ENCODE assay signal across 18 mouse cellular contexts in the genomic region with DNA sequence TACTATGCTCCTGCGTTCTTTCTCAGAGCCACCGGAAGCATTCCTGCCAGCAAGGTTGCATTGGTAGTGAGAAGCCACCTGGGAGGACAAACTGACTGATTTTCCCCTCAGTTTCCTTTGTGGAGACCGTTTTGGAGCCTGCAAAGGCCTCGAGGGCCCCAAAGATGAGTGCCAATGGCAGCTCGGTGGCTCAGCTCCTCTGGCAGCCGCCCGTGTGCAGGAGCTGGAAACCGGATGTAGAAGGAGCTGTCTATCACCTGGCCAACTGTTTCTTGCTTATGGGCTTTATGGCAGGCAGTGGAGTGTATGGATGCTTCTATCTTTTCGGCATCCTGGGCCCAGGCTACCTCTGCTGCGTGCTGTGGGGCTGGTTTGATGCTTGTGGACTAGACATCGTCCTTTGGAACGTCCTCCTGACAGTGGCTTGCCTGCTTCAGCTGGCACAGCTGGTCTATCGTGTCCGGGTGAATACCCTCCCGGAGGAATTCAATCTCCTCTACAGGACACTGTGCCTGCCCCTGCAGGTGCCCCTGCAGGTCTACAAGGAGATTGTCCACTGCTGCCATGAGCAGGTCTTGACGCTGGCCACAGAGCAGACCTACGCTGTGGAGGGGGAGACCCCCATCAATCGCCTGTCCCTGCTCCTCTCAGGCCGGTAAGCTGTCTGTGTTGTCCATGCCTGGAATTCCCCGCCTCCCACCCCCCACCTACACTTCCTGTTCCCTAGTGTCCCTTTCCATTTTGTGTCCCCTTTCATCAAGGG. TPM values are rescaled to one million over a fixed set of nuclear protein-coding genes. Genes with fewer than 3 reads are reported as not detected.
A peak's percentile ranks its signal among the peaks of the same experiment; 100 is the strongest.
DNase-seq lines count a peak whose midpoint lies in the region; ATAC-seq and TF ChIP-seq lines count a peak whose summit lies in the region.
"Had no signal": no experiment of that assay in that cellular context is flagged by ENCODE, and none has a peak within 500 bp of the region (broad histone marks: within the 10 kb centered on the region; RNA-seq: fewer than 3 reads in every experiment).

No protein-coding gene starts in this region.

- peak overlapping the region; percentile 89 for H3K27ac ChIP-seq in heart, adult 2 months
- H3K27ac ChIP-seq in lung, embryonic 15.5 days: no peak overlapping the region
- no peak overlapping the region for H3K27ac ChIP-seq in intestine, postnatal 0 days (ENCODE audit: low read depth, low read length)
- H3K27ac ChIP-seq in stomach, embryonic 16.5 days (ENCODE audit: low read length): peak overlapping the region; percentile 52
- H3K27ac ChIP-seq: embryonic facial prominence, embryonic 15.5 days; forebrain, embryonic 15.5 days had no signal

- H3K4me2 ChIP-seq in lung, embryonic 15.5 days: peak overlapping the region; percentile 35
- H3K4me2 ChIP-seq in intestine, postnatal 0 days (replicated peaks; ENCODE audit: low read depth): peak overlapping the region; percentile 41
- peak overlapping the region; percentile 30 for H3K4me2 ChIP-seq in stomach, embryonic 16.5 days (ENCODE audit: low read depth, low read length)
- H3K4me2 ChIP-seq: embryonic facial prominence, embryonic 15.5 days; forebrain, embryonic 15.5 days had no signal

- WGBS in heart, adult 2 months: 32% methylated on average over 20 of the region's 20 CpGs
- 48% methylated on average over 20 of the region's 20 CpGs for WGBS in lung, embryonic 15.5 days
- WGBS in intestine, postnatal 0 days: 63% methylated on average over 20 of the region's 20 CpGs
- WGBS in stomach, embryonic 16.5 days: 65% methylated on average over 20 of the region's 20 CpGs

- TF ChIP-seq EP300 in heart, adult 2 months (IDR thresholded peaks at IDR 0.05; ENCODE audit: insufficient read depth, low read depth, low read length): no peak

- TF ChIP-seq POLR2A in heart, adult 2 months (IDR thresholded peaks at IDR 0.05; ENCODE audit: insufficient read depth, low read depth, low read length): 0 out of 2 replicates have a peak, but pooled peaks have one; percentile 19

- H3K27me3 ChIP-seq in heart, adult 2 months (ENCODE audit: control insufficient read depth, insufficient read depth, low read length): no peaks in the 10 kb centered on the region
- no peaks in the 10 kb centered on the region for H3K27me3 ChIP-seq in lung, embryonic 15.5 days
- no peaks in the 10 kb centered on the region for H3K27me3 ChIP-seq in intestine, postnatal 0 days (replicated peaks; ENCODE audit: control insufficient read depth, insufficient read depth, low read length)
- no peaks in the 10 kb centered on the region for H3K27me3 ChIP-seq in stomach, embryonic 16.5 days (ENCODE audit: control insufficient read depth, insufficient read depth, low read length)
- H3K27me3 ChIP-seq: embryonic facial prominence, embryonic 15.5 days; forebrain, embryonic 15.5 days had no signal

- H3K36me3 ChIP-seq in heart, adult 2 months (ENCODE audit: control insufficient read depth, insufficient read depth, low read length): no peaks in the 10 kb centered on the region
- no peaks in the 10 kb centered on the region for H3K36me3 ChIP-seq in lung, embryonic 15.5 days
- H3K36me3 ChIP-seq in intestine, postnatal 0 days (ENCODE audit: control insufficient read depth, insufficient read depth): no peaks in the 10 kb centered on the region
- no peaks in the 10 kb centered on the region for H3K36me3 ChIP-seq in stomach, embryonic 16.5 days (ENCODE audit: control insufficient read depth, insufficient read depth, low read length)
- H3K36me3 ChIP-seq: embryonic facial prominence, embryonic 15.5 days; forebrain, embryonic 15.5 days had no signal

- H3K4me1 ChIP-seq in heart, adult 2 months (ENCODE audit: control insufficient read depth, insufficient read depth, low read length): peaks cover 3% of the 10 kb centered on the region
- peaks cover 15% of the 10 kb centered on the region for H3K4me1 ChIP-seq in lung, embryonic 15.5 days
- no peaks in the 10 kb centered on the region for H3K4me1 ChIP-seq in intestine, postnatal 0 days (replicated peaks; ENCODE audit: control insufficient read depth, insufficient read depth, low read length)
- H3K4me1 ChIP-seq in stomach, embryonic 16.5 days (ENCODE audit: control insufficient read depth, insufficient read depth, low read length): peaks cover 7% of the 10 kb centered on the region; the same call in 1 of the 2 replicates
- H3K4me1 ChIP-seq: forebrain, embryonic 15.5 days had no signal

- H3K4me3 ChIP-seq in heart, adult 2 months: peak overlapping the region; percentile 56
- peak overlapping the region; percentile 1; the same call in 1 of the 2 replicates for H3K4me3 ChIP-seq in lung, embryonic 15.5 days
- H3K4me3 ChIP-seq in intestine, postnatal 0 days (ENCODE audit: low read depth, low read length): peak overlapping the region; percentile 29
- peak overlapping the region; percentile 31 for H3K4me3 ChIP-seq in stomach, embryonic 16.5 days (replicated peaks; ENCODE audit: low read length)
- H3K4me3 ChIP-seq: embryonic facial prominence, embryonic 15.5 days; forebrain, embryonic 15.5 days had no signal

- ATAC-seq in lung, embryonic 15.5 days (ENCODE audit: borderline replicate concordance, extremely low read depth, low FRiP score, low TSS enrichment): no peak
- no peak for ATAC-seq in intestine, postnatal 0 days
- 0 out of 2 replicates have a peak, but pooled peaks have one; percentile 13 for ATAC-seq in stomach, embryonic 16.5 days (ENCODE audit: insufficient read depth, low FRiP score)
- ATAC-seq: forebrain, embryonic 15.5 days had no signal

- TF ChIP-seq CTCF in heart, adult 2 months (IDR thresholded peaks at IDR 0.05): no peak
- TF ChIP-seq CTCF in intestine, postnatal 0 days (IDR thresholded peaks at IDR 0.05; ENCODE audit: low read depth): no peak

- no peaks in the 10 kb centered on the region for H3K9me3 ChIP-seq in lung, embryonic 15.5 days
- H3K9me3 ChIP-seq in intestine, postnatal 0 days (ENCODE audit: control insufficient read depth): no peaks in the 10 kb centered on the region
- H3K9me3 ChIP-seq in stomach, embryonic 16.5 days (replicated peaks; ENCODE audit: control insufficient read depth, low read length): no peaks in the 10 kb centered on the region
- H3K9me3 ChIP-seq: embryonic facial prominence, embryonic 15.5 days; forebrain, embryonic 15.5 days had no signal

- peak overlapping the region; percentile 77 for H3K9ac ChIP-seq in heart, adult 2 months (ENCODE audit: low read depth, low read length)
- no peak overlapping the region for H3K9ac ChIP-seq in lung, embryonic 15.5 days
- H3K9ac ChIP-seq in intestine, postnatal 0 days (ENCODE audit: low read depth, low read length): no peak overlapping the region
- peak overlapping the region; percentile 47 for H3K9ac ChIP-seq in stomach, embryonic 16.5 days (ENCODE audit: low read length)
- H3K9ac ChIP-seq: embryonic facial prominence, embryonic 15.5 days; forebrain, embryonic 15.5 days had no signal

- no peaks in the 10 kb centered on the region for H3K79me2 ChIP-seq in heart, adult 2 months (replicated peaks; ENCODE audit: control insufficient read depth, insufficient read depth, low read length)

- DNase-seq in heart, adult 2 months: peak in 1 of 2 experiments; percentile 41
- DNase-seq in heart, postnatal 36 days: no peak
- no peak for DNase-seq in lung, postnatal 14 days
- DNase-seq in urinary bladder, postnatal 14 days (ENCODE audit: low spot score): no peak
- DNase-seq in layer of hippocampus, adult 11-12 months (ENCODE audit: low spot score): no peak
- DNase-seq: cerebellum, postnatal 14 days; spleen, adult 18-20 months had no signal

- intact Hi-C loops in heart, adult 2 months (cut with DNase I): loop anchor here (1.0 kb wide), 1 partner anchor 12 kb away; no protein-coding TSS in a partner anchor
- intact Hi-C loops in heart, postnatal 36 days (cut with DNase I): no loop called here

RNA-seq across cellular contexts. Expression of gene Popdc2, which starts 0.7 kb away (rescaled TPM):
- total RNA-seq in heart, adult 2 months (2021): 100 to 1,000 TPM; 462 to 476 TPM
- polyA plus RNA-seq in heart, adult 2 months (2012; rRNA removed): 695 and 745 TPM in 2 replicates
- 100 to 1,000 TPM; 442 to 516 TPM for total RNA-seq in heart, postnatal 36 days (2021)
- polyA plus RNA-seq in lung, embryonic 15.5 days (2015; fragmentation: Nextera tagmentation; extraction: Ambion mirVana): 10.3 and 10.8 TPM in 2 replicates
- polyA plus RNA-seq in intestine, postnatal 0 days (2015; fragmentation: Nextera tagmentation; extraction: Ambion mirVana): 16.6 and 16.9 TPM in 2 replicates
- 12.3 and 16.2 TPM in 2 replicates for polyA plus RNA-seq in stomach, embryonic 16.5 days (2015; fragmentation: Nextera tagmentation; extraction: Ambion mirVana)

RNA-seq across cellular contexts. Expression of gene Gm21987, which starts 15.8 kb away (rescaled TPM):
- total RNA-seq in heart, adult 2 months (2021): not detected
- not detected in 2 replicates for polyA plus RNA-seq in heart, adult 2 months (2012; rRNA removed)
- total RNA-seq in heart, postnatal 36 days (2021): not detected
- not detected in 2 replicates for polyA plus RNA-seq in lung, embryonic 15.5 days (2015; fragmentation: Nextera tagmentation; extraction: Ambion mirVana)
- polyA plus RNA-seq in intestine, postnatal 0 days (2015; fragmentation: Nextera tagmentation; extraction: Ambion mirVana): 0.38 TPM in 1 of 2 replicates, not detected in the other
- 0.52 and 0.90 TPM in 2 replicates for polyA plus RNA-seq in stomach, embryonic 16.5 days (2015; fragmentation: Nextera tagmentation; extraction: Ambion mirVana)
- total RNA-seq: ES-E14; gastrocnemius, postnatal 25 days; layer of hippocampus, adult 18-20 months; left cerebral cortex, postnatal 36 days; megakaryocyte-erythroid progenitor cell, adult 5-6 weeks had no signal
- polyA plus RNA-seq: embryonic facial prominence, embryonic 15.5 days; forebrain, embryonic 15.5 days; thymus, postnatal 0 days had no signal

RNA-seq across cellular contexts. Expression of gene Cox17, which starts 15.9 kb away (rescaled TPM):
- total RNA-seq in heart, adult 2 months (2021): 100 to 1,000 TPM; 295 to 358 TPM
- polyA plus RNA-seq in heart, adult 2 months (2012; rRNA removed): 190 and 221 TPM in 2 replicates
- total RNA-seq in heart, postnatal 36 days (2021): 100 to 1,000 TPM; 313 to 334 TPM
- 120 and 130 TPM in 2 replicates for polyA plus RNA-seq in lung, embryonic 15.5 days (2015; fragmentation: Nextera tagmentation; extraction: Ambion mirVana)
- 557 and 587 TPM in 2 replicates for polyA plus RNA-seq in intestine, postnatal 0 days (2015; fragmentation: Nextera tagmentation; extraction: Ambion mirVana)
- 151 and 186 TPM in 2 replicates for polyA plus RNA-seq in stomach, embryonic 16.5 days (2015; fragmentation: Nextera tagmentation; extraction: Ambion mirVana)

RNA-seq across cellular contexts. Expression of gene Maats1, which starts 20.7 kb away (rescaled TPM):
- not detected for total RNA-seq in heart, adult 2 months (2021)
- 0.20 TPM in 1 of 2 replicates, not detected in the other for polyA plus RNA-seq in heart, adult 2 months (2012; rRNA removed)
- not detected for total RNA-seq in heart, postnatal 36 days (2021)
- polyA plus RNA-seq in lung, embryonic 15.5 days (2015; fragmentation: Nextera tagmentation; extraction: Ambion mirVana): 0.65 and 0.69 TPM in 2 replicates
- polyA plus RNA-seq in intestine, postnatal 0 days (2015; fragmentation: Nextera tagmentation; extraction: Ambion mirVana): 0.88 and 1.0 TPM in 2 replicates
- polyA plus RNA-seq in stomach, embryonic 16.5 days (2015; fragmentation: Nextera tagmentation; extraction: Ambion mirVana): 0.15 TPM in 1 of 2 replicates, not detected in the other
- total RNA-seq: gastrocnemius, postnatal 25 days had no signal

Comparison
In these comparisons a context has a peak if more than half of its experiments do, and no peak if none do; other contexts are left out.
1. H3K27ac ChIP-seq: peak in heart, adult 2 months (single experiment) and stomach, embryonic 16.5 days (single experiment); none in lung, embryonic 15.5 days (single experiment) and intestine, postnatal 0 days (single experiment).
2. H3K4me3 ChIP-seq: peak in every context shown above with its lines; median percentile 56 in heart, adult 2 months; 31 in stomach, embryonic 16.5 days; 29 in intestine, postnatal 0 days; 1 in lung, embryonic 15.5 days.
3. H3K9ac ChIP-seq: peak in heart, adult 2 months (single experiment) and stomach, embryonic 16.5 days (single experiment); none in lung, embryonic 15.5 days (single experiment) and intestine, postnatal 0 days (single experiment).
4. RNA of gene Popdc2, which starts 0.7 kb away (polyA plus RNA-seq): 695 to 745 TPM in heart, adult 2 months; 16.6 to 16.9 TPM in intestine, postnatal 0 days, 12.3 to 16.2 TPM in stomach, embryonic 16.5 days and 10.3 to 10.8 TPM in lung, embryonic 15.5 days; every median in the first group is over 10 times any median in the second.
5. Peak in every context shown above with its lines, with median percentiles within 50 percentile points of each other: H3K4me2 ChIP-seq.